Mouse (Mus musculus): ENCODE measurements around the gene Acsm5.
"Not testable (repeated sequence)": the region's sequence is repeated elsewhere in the genome, so short reads cannot be mapped to it uniquely, and the experiment has no call there.

Acsm5 gene

DNA sequence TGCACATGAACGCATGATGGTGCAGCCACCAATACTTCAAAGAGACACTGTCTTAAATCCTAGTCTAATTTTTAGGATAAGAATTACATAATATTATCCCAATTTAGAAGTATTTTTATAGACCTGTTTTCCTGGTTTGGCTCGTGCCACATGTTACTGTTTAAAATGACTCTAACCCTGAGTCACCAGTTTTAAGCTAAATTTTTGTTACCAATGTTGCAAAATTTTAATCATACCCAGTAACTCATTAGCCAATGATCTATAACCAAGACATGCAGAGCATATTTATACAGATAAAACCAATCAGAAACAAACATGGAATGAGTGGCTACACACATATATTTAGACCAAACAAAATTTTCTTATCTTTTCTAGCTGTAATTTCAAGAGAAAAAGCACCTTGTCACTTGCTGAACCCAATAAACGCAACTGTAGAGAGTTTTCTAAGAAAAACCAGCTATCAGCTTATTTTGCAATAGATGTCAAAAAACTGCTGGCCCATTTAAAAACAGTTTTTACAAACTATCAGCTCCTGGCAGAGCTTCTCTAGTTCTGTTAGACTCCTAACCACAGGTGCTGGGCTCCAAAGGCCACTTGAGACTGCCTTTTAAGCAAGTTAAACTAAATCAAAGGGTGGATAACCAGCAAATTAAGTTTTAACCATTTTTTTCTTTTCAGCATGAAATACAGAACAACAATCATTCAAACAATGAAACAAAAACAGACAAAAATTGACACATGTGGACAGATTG is 31.4 kb downstream of the Acsm5 start:
- no peak for DNase-seq

DNA sequence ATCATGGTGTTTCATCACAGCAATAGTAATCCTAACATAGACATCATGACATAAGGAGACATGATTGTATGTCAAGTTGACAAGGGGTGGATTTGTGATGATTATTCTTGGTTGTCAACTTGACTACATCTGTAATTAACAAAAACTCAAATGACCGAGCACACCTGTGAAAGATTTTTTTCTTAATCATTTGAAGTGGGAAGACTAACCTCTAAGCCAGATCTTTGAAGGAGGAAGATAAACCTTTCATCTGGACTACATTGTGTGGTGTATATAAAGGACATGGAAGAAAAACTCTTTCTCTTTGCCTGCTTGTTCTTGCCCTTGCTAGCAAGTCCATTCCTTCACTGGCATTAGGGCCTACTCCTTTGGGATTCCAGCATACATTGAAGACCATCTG is 34.8 kb downstream of the Acsm5 start, which contains the start of gene Acsm2:
Gene Acsm2 (plus strand): TSS at position 301 of the 400 bp plus-strand sequence.
- DNase-seq, result no peak

DNA sequence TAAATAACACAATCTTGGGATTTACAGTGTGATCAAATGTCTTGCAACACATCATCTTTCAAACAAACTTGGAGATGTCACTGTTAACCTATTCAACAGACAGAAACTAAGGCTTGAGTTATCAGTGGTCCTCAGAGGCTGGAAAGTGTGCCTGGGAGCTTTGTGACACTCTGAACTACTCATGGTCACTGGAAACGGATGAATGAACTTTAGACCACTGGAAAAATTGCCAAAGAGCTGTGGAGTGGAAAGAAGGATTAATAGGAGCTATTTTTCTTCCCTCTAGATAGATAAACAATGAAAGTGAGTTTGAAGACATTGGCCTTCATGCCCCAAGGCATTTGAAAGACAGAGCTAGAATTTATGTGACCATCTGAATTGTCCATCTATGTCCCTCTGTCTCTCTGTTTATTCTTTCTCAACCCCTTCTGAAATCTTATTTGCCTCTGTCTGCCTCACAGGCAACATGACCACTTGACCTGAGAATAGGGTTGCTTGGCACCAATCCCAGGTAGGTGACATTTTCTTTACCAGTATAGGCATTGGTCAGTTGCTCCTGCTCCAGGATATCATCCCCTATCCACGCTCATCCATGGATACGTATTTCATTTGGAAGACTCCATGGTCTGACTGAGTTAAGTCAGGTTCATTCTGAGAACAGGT is 40.7 kb downstream of the Acsm5 start:
- DNase-seq, result no peak

DNA sequence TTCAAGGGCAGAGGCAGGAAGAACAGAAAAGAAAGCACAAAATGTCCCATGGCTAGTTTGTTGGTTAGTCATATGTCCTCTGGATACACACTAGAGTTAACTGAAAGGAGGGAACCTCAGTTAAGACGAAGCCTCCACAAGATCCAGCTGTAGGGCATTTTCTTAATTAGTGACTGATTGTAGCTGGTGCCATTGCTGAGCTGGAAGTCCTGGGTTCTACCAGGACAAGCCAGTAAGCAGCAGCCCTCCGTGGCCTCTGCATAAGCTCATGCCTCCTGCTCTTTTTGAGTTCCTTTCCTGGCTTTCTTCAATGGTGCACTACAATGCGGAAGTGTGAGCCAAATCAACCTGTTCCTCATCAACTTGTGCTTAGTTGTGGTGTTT is 41.2 kb downstream of the Acsm5 start:
- DNase-seq, result no peak

DNA sequence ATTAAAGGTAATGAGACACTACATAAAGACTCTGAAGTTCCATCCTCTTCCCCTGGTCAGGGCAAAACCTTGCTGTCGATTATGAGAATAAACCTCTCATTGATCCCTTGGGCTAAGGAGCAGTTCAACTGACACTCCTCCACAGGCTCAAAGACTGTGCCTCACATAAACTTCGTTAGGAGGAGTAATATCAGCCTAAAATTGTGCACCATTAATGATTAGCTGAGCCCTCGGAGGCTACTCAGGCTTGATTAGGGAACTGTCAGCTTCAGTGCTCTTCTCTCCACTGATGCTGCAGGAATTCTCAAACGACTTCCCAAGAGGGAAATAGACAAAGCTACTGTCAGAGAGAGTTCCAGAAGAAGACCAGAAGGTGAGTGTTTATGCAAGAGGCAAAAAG is 42.2 kb downstream of the Acsm5 start:
- DNase-seq, result no peak

DNA sequence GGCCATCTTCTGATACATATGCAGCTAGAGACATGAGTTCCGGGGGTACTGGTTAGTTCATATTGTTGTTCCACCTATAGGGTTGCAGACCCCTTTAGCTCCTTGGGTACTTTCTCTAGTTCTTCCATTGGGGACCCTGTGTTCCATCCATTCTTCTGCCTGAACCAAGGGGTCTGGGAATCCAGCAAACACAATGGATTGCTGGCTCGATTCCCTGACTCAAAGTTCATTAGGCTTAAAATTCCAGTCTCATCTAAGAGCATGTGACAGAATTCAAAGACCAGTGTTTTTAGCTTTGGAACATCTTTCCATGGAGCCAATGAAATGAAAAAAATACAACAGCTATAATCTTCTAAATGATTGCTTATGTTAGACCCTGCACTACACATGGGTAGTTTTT is 43.2 kb downstream of the Acsm5 start:
- DNase-seq, result not testable (repeated sequence)

DNA sequence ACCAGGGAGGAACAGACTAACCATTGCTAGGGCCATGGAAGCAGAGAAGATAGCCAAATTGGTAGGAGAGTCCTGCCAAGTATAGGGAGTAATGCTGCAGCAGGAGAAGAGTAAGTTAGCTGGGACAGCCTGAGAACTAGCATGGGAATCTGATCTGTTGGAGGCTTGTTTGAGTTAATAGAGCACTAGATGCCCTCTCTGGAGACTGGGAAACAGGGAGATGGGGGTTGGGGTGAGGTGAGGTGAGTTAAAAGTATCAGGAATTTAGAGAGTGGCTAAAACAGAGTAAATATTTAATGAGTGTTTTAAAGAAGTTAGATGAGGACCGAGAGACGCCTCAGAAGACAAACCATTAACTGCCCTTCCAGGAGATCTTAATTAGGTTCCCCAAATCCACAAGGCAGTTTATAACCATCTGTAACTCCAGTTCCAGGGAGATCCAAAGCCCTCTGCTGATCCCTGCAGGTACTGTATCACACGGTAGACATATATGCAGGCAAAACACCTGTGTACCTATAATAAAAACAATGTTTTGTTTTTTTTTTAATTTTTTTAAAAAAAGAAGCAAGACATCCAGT is 75.4 kb downstream of the Acsm5 start:
- DNase-seq, result no peak

Measured in retina, postnatal 1 day (tissue).